In genomic region chr9:108461181-108461631, GRCm38 (mm10) we compare ENCODE assay signal across 8 mouse cellular contexts. TPM values are rescaled to one million over a fixed set of nuclear protein-coding genes. Genes with fewer than 3 reads are reported as not detected.
DNase-seq lines count a peak whose midpoint lies in the region; ATAC-seq lines count a peak whose summit lies in the region.

Klhdc8b (minus strand) TSS chr9:108461581.

- ATAC-seq in megakaryocyte, adult 5-6 weeks (ENCODE audit: poor library complexity, severe bottlenecking): no peak
- ATAC-seq in hindbrain, embryonic 14.5 days (ENCODE audit: low FRiP score): no peak
- ATAC-seq in neural tube, embryonic 14.5 days (ENCODE audit: low read depth): peak; percentile 32; the same call in 1 of the 2 replicates

- intact Hi-C loops in left cerebral cortex, postnatal 36 days (cut with DNase I): no loop called here

- peak within 1 kb of the TSS; percentile 96 for H3K4me2 ChIP-seq in hindbrain, embryonic 14.5 days (replicated peaks)
- H3K4me2 ChIP-seq in neural tube, embryonic 14.5 days (ENCODE audit: low read depth, low read length): peak within 1 kb of the TSS; percentile 68

- WGBS in hindbrain, embryonic 14.5 days: 25% methylated on average over 11 of the region's 11 CpGs
- 28% methylated on average over 11 of the region's 11 CpGs for WGBS in neural tube, embryonic 14.5 days

- H3K4me3 ChIP-seq in megakaryocyte, embryonic 14.5 days (replicated peaks): peak within 1 kb of the TSS; percentile 95
- H3K4me3 ChIP-seq in brown adipose tissue, adult 24 weeks (ENCODE audit: insufficient read depth, low read depth, low read length): peak within 1 kb of the TSS; percentile 84
- H3K4me3 ChIP-seq in hindbrain, embryonic 14.5 days (replicated peaks; ENCODE audit: low read length): peak within 1 kb of the TSS; percentile 94
- peak within 1 kb of the TSS; percentile 69 for H3K4me3 ChIP-seq in neural tube, embryonic 14.5 days (ENCODE audit: low read depth, low read length)

- DNase-seq in hindbrain, embryonic 14.5 days (ENCODE audit: low spot score): no peak
- no peak for DNase-seq in left cerebral cortex, postnatal 36 days (ENCODE audit: low spot score in 2 of 2)
- no peak for DNase-seq in thymus, adult 18-20 months
- no peak for DNase-seq in cerebellum, adult 11-12 months

- H3K9me3 ChIP-seq in megakaryocyte, embryonic 14.5 days: peaks cover 7% of the 10 kb centered on the region; the same call in 1 of the 2 replicates
- no peaks in the 10 kb centered on the region for H3K9me3 ChIP-seq in hindbrain, embryonic 14.5 days (ENCODE audit: control insufficient read depth, low read length)
- no peaks in the 10 kb centered on the region for H3K9me3 ChIP-seq in neural tube, embryonic 14.5 days (ENCODE audit: control insufficient read depth, low read length)

- peaks cover 46% of the 10 kb centered on the region for H3K36me3 ChIP-seq in megakaryocyte, embryonic 14.5 days (replicated peaks; ENCODE audit: low read length)
- H3K36me3 ChIP-seq in hindbrain, embryonic 14.5 days (replicated peaks; ENCODE audit: control insufficient read depth, insufficient read depth): peaks cover 34% of the 10 kb centered on the region
- H3K36me3 ChIP-seq in neural tube, embryonic 14.5 days (ENCODE audit: control insufficient read depth, insufficient read depth, low read length): peaks cover 10% of the 10 kb centered on the region

- H3K27ac ChIP-seq in brown adipose tissue, adult 24 weeks (replicated peaks; ENCODE audit: low read depth, low read length): peak within 1 kb of the TSS; percentile 84
- H3K27ac ChIP-seq in hindbrain, embryonic 14.5 days: peak within 1 kb of the TSS; percentile 90
- H3K27ac ChIP-seq in neural tube, embryonic 14.5 days (ENCODE audit: low read depth, low read length): peak within 1 kb of the TSS; percentile 73

- peak within 1 kb of the TSS; percentile 90 for H3K9ac ChIP-seq in hindbrain, embryonic 14.5 days
- peak within 1 kb of the TSS; percentile 72 for H3K9ac ChIP-seq in neural tube, embryonic 14.5 days (replicated peaks; ENCODE audit: low read depth, low read length)

- H3K4me1 ChIP-seq in megakaryocyte, embryonic 14.5 days: peaks cover 38% of the 10 kb centered on the region
- peaks cover 11% of the 10 kb centered on the region for H3K4me1 ChIP-seq in brown adipose tissue, adult 24 weeks (ENCODE audit: control insufficient read depth, insufficient read depth, insufficient read length, low read length)
- H3K4me1 ChIP-seq in hindbrain, embryonic 14.5 days (replicated peaks; ENCODE audit: control insufficient read depth, insufficient read depth, low read length): peaks cover 10% of the 10 kb centered on the region
- H3K4me1 ChIP-seq in neural tube, embryonic 14.5 days (ENCODE audit: control insufficient read depth, insufficient read depth, low read length): peaks cover 10% of the 10 kb centered on the region

- H3K27me3 ChIP-seq in megakaryocyte, embryonic 14.5 days (replicated peaks): peaks cover 12% of the 10 kb centered on the region
- no peaks in the 10 kb centered on the region for H3K27me3 ChIP-seq in hindbrain, embryonic 14.5 days (ENCODE audit: control insufficient read depth, insufficient read depth, low read length)
- no peaks in the 10 kb centered on the region for H3K27me3 ChIP-seq in neural tube, embryonic 14.5 days (ENCODE audit: control insufficient read depth, insufficient read depth, low read length)

RNA-seq across cellular contexts. Expression of gene Klhdc8b, which starts in this region (rescaled TPM):
- polyA plus RNA-seq in megakaryocyte, embryonic 14.5 days (2012; ENCODE audit: insufficient read depth, low replicate concordance): 3.8 and 6.5 TPM in 2 replicates
- total RNA-seq in megakaryocyte, adult 5-6 weeks (2015): 0.16 and 0.33 TPM in 2 replicates
- 1.0 and 1.3 TPM in 2 replicates for total RNA-seq in megakaryocyte, adult 5-6 weeks (2017)
- 4.4 and 6.9 TPM in 2 replicates for polyA plus RNA-seq in brown adipose tissue, adult 24 weeks (2012; ENCODE audit: insufficient read depth, insufficient read length, missing spikeins)
- polyA plus RNA-seq in hindbrain, embryonic 14.5 days (2014; fragmentation: Nextera tagmentation; extraction: Ambion mirVana): 52.8 and 57.2 TPM in 2 replicates
- total RNA-seq in left cerebral cortex, postnatal 36 days (2021): 10 to 100 TPM; 31.1 to 33.9 TPM
- polyA plus RNA-seq in neural tube, embryonic 14.5 days (2014; fragmentation: Nextera tagmentation; extraction: Ambion mirVana): 49.8 and 63.3 TPM in 2 replicates

Comparison
In these comparisons a context has a peak if more than half of its experiments do, and no peak if none do; other contexts are left out.
1. RNA of gene Klhdc8b (total RNA-seq): 31.1 to 33.9 TPM in left cerebral cortex, postnatal 36 days; 0.16 to 1.3 TPM in megakaryocyte, adult 5-6 weeks; every median in the first group is over 10 times any median in the second.
2. Peak in every context shown above with its lines, with median percentiles within 50 percentile points of each other: H3K4me3 ChIP-seq and H3K27ac ChIP-seq.